Comparison of ENCODE assay signal across 18 mouse cellular contexts in the genomic region with DNA sequence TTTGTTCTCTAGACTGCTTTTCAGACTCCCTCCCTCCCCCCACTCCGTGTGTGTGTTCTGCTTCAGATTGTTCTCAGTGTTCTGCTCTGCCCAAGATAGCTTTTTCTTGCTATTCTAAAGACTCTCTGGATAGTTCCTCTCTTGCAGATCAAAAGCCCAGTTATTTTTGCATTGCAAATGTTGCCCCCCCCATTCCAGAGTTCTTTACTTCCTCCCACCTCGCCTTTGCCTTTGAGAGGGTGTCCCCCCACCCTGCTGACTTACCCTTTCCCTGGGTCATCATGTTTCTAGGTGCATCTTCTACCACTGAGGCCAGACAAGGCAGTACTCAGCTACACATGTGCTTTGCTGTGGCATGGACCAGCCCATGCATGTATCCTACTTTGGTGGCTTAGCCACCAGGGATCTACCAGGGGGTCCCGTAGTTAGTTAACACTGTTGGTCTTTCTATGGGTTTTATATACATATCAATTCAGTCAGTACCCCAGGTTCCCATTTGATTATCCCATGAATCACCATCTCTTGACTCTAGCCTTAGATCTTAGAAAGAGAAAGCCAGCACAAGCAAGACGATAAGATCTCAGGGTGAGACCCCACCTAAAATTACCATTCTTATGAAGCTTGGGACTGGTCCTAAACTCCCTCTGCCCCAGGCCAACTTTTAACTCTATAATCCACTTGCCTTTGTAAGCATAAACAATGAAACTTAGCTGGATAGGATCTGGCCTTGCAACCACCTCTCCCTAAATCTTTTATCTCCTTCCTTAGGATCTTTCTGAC.
"Had no signal": no experiment of that assay in that cellular context is flagged by ENCODE, and none has a peak within 500 bp of the region (broad histone marks: within the 10 kb centered on the region; RNA-seq: fewer than 3 reads in every experiment).

No protein-coding gene starts in this region.

- H3K4me1 ChIP-seq: midbrain, embryonic 10.5 days; midbrain, embryonic 12.5 days; neural tube, embryonic 15.5 days had no signal

- DNase-seq: lung, adult 18-20 months; lung, embryonic 14.5 days; lung, postnatal 10 days; lung, postnatal 4 days; midbrain, embryonic 14.5 days; retina, postnatal 1 day; right cerebral cortex, adult 18-20 months; right cerebral cortex, postnatal 25 days; right cerebral cortex, postnatal 4 days; spleen, adult 18-20 months; thymus, adult 18-20 months; thymus, postnatal 14 days; thymus, postnatal 36 days had no signal

- H3K27ac ChIP-seq: midbrain, embryonic 10.5 days; midbrain, embryonic 12.5 days; neural tube, embryonic 13.5 days; neural tube, embryonic 15.5 days had no signal

- H3K36me3 ChIP-seq: midbrain, embryonic 10.5 days; midbrain, embryonic 12.5 days; neural tube, embryonic 13.5 days; neural tube, embryonic 15.5 days had no signal

- H3K9me3 ChIP-seq: neural tube, embryonic 13.5 days had no signal

- H3K4me3 ChIP-seq: midbrain, embryonic 10.5 days; midbrain, embryonic 12.5 days; myocyte; neural tube, embryonic 13.5 days; neural tube, embryonic 15.5 days had no signal

- H3K9ac ChIP-seq: lung, embryonic 14.5 days; midbrain, embryonic 12.5 days; neural tube, embryonic 13.5 days; neural tube, embryonic 15.5 days had no signal
